Mouse (Mus musculus) forebrain, embryonic 11.5 days (tissue): ENCODE measurements around the gene Gm20441. TPM values are rescaled to one million over a fixed set of nuclear protein-coding genes. Genes with fewer than 3 reads are reported as not detected.
A peak's percentile ranks its signal among the peaks of the same experiment; 100 is the strongest.

Experiments used
- ATAC-seq: fragments of 200-750 bp; cut with Nextera tagmentation; replicated peaks from 2 replicates; pipeline ENCODE4 v1.8.0; 2017; ENCODE audit warnings: moderate TSS enrichment; ENCODE audit not compliant: low FRiP score
- DNase-seq: peaks from one replicate; pipeline ENCODE4 v3.0.0-alpha.2; 2017; ENCODE audit warnings: low spot score
- H3K27ac ChIP-seq: fragments of 300-500 bp; sonication (generic); 2 replicates; pipeline ENCODE4 v1.5.1; 2014; ENCODE audit warnings: low read depth, low read length
- H3K27me3 ChIP-seq: fragments of 300-500 bp; sonication (generic); 2 replicates; pipeline ENCODE4 v1.6.1; 2014; ENCODE audit warnings: mild to moderate bottlenecking, low read length, mixed read lengths; ENCODE audit not compliant: control insufficient read depth, insufficient read depth
- H3K36me3 ChIP-seq: fragments of 300-500 bp; sonication (generic); 2 replicates; pipeline ENCODE4 v1.6.1; 2014; ENCODE audit warnings: mild to moderate bottlenecking, low read length, moderate library complexity, mixed read lengths; ENCODE audit not compliant: control insufficient read depth, insufficient read depth
- H3K4me1 ChIP-seq: fragments of 300-500 bp; sonication (generic); replicated peaks from 2 replicates; pipeline ENCODE4 v1.6.1; 2014; ENCODE audit warnings: low read length, mixed read lengths; ENCODE audit not compliant: control insufficient read depth, insufficient read depth
- H3K4me2 ChIP-seq: fragments of 300-500 bp; sonication (generic); 2 replicates; pipeline ENCODE4 v1.6.1; 2014; ENCODE audit warnings: low read depth, mild to moderate bottlenecking, low read length, moderate library complexity, mixed read lengths; ENCODE audit not compliant: severe bottlenecking
- H3K4me3 ChIP-seq: fragments of 300-500 bp; sonication (generic); 2 replicates; pipeline ENCODE4 v1.5.1; 2014; ENCODE audit warnings: low read depth, low read length
- H3K9ac ChIP-seq: fragments of 300-500 bp; sonication (generic); 2 replicates; pipeline ENCODE4 v1.6.1; 2014; ENCODE audit warnings: low read length
- H3K9me3 ChIP-seq: fragments of 300-500 bp; sonication (generic); 2 replicates; pipeline ENCODE4 v1.6.1; 2016; ENCODE audit warnings: low read length, mixed read lengths; ENCODE audit not compliant: control insufficient read depth
- WGBS: fragments of 180-500 bp; shearing (Covaris S2); extraction: QIAGEN DNeasy Blood & Tissue Kit; methylation state at CpG from one replicate; pipeline ENCODE4 v1.1.7; 2014; 5-methylcytosine and 5-hydroxymethylcytosine counted together
- polyA plus RNA-seq: library from polyadenylated mRNA; unstranded; fragments of >200 nt; fragmentation: Nextera tagmentation; extraction: Ambion mirVana; gene quantifications from 2 replicates; pipeline ENCODE4 v1.2.1, GENCODE M21; 2014

Gene Gm20441
- polyA plus RNA-seq, 1 experiment from 2014 or later: not detected

GRCm38 (mm10) chr10:75819882-75820281 lies 39.1 kb upstream of the Gm20441 start:
- ATAC-seq (no peak), DNase-seq (no peak)
- WGBS: 85% methylated on average over 5 of the region's 5 CpGs
- no peaks in the 10 kb centered on the region for H3K4me1 ChIP-seq
- no peaks in the 10 kb centered on the region for H3K27me3 ChIP-seq
- H3K27ac ChIP-seq: no peak overlapping the region
- no peak overlapping the region for H3K9ac ChIP-seq
- no peak overlapping the region for H3K4me2 ChIP-seq
- H3K36me3 ChIP-seq: no peaks in the 10 kb centered on the region
- no peak overlapping the region for H3K4me3 ChIP-seq
- H3K9me3 ChIP-seq: no peaks in the 10 kb centered on the region

GRCm38 (mm10) chr10:75818641-75819040 lies 37.9 kb upstream of the Gm20441 start:
- H3K9me3 ChIP-seq: no peaks in the 10 kb centered on the region
- H3K4me2 ChIP-seq: no peak overlapping the region
- no peak overlapping the region for H3K27ac ChIP-seq
- ATAC-seq (no peak), DNase-seq (no peak)
- no peaks in the 10 kb centered on the region for H3K27me3 ChIP-seq
- WGBS: 64% methylated on average over 10 of the region's 10 CpGs
- H3K4me1 ChIP-seq: no peaks in the 10 kb centered on the region
- no peak overlapping the region for H3K9ac ChIP-seq
- no peak overlapping the region for H3K4me3 ChIP-seq
- H3K36me3 ChIP-seq: no peaks in the 10 kb centered on the region

DNA sequence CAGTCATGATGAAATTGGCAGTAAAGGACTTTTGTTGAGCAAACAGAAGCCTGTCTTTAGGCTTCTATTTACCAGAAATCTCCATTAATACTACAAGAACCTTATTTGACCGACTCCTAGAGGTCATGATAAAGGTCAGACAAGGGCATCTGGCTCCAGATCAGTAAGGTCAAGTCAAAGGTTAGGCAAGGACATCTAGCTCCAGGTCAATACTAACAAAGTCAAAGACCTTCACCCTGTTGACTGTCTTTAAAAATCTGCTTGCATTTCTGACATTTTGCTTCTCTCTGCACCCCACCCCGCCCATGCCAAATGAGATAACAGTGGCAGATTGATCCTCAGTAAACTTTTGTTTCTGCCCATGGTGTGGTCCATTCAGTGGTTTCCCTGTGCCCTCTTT lies 23.5 kb upstream of the Gm20441 start:
- 76% methylated on average over 2 of the region's 2 CpGs for WGBS
- Histone ChIP-seq H3K4me2 (no peak overlapping the region), H3K4me1 (no peaks in the 10 kb centered on the region), H3K9me3 (no peaks in the 10 kb centered on the region), H3K36me3 (no peaks in the 10 kb centered on the region), H3K27me3 (no peaks in the 10 kb centered on the region), H3K27ac (no peak overlapping the region), H3K4me3 (no peak overlapping the region), H3K9ac (no peak overlapping the region)
- no peak for DNase-seq
- ATAC-seq: no peak

DNA sequence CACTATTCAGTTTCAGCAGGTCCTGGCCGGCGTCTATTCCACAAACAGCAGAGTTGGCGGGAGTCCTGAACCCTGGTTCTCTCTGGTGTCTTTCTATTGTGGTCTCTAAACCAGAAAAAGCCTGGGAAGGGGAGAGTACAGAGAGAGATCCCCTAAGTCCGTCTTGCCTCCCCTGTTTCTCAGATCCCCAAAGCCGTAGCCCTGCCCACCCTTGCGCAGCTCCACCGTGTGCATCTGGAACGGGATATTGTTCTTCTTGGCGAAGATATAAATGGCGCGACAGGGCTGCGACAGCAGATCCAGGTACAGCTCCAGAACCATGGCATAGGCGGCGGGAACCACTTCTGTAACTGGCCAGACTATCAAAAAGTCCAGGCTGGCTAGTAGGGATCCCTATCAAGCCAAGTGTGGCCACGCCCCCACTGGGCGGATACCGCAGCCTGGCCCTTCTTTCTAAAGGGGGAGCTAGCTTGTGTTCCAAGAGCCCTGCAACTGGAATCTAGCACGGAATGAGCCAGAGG lies 17.5 kb upstream of the Gm20441 start, which contains the start of gene Gstt1:
TSS of gene Gstt1 (minus strand) at position 409 of the 521 bp plus-strand sequence.
- no peak within 1 kb of the TSS for H3K27ac ChIP-seq
- H3K4me3 ChIP-seq: peak within 1 kb of the TSS; percentile 43
- H3K36me3 ChIP-seq: no peaks in the 10 kb centered on the region
- H3K9ac ChIP-seq: peak within 1 kb of the TSS; percentile 30
- ATAC-seq (no peak; the same call in 1 of the 2 replicates), DNase-seq (peak; percentile 78)
- H3K4me1 ChIP-seq: no peaks in the 10 kb centered on the region; the same call in 1 of the 2 replicates
- H3K4me2 ChIP-seq: peak within 1 kb of the TSS; percentile 80
- H3K27me3 ChIP-seq: no peaks in the 10 kb centered on the region
- no peaks in the 10 kb centered on the region for H3K9me3 ChIP-seq
- 3% methylated on average over 18 of the region's 18 CpGs for WGBS

GRCm38 (mm10) chr10:75797619-75798175 lies 16.9 kb upstream of the Gm20441 start:
- DNase-seq (peak; percentile 55), ATAC-seq (peak; percentile 56; the same call in 1 of the 2 replicates)
- no peaks in the 10 kb centered on the region for H3K36me3 ChIP-seq
- H3K27me3 ChIP-seq: no peaks in the 10 kb centered on the region
- H3K4me2 ChIP-seq: peak overlapping the region; percentile 80
- WGBS: 2% methylated on average over 12 of the region's 12 CpGs
- no peaks in the 10 kb centered on the region for H3K9me3 ChIP-seq
- H3K4me1 ChIP-seq: no peaks in the 10 kb centered on the region; the same call in 1 of the 2 replicates
- H3K9ac ChIP-seq: peak overlapping the region; percentile 30
- H3K4me3 ChIP-seq: peak overlapping the region; percentile 43
- no peak overlapping the region for H3K27ac ChIP-seq

DNA sequence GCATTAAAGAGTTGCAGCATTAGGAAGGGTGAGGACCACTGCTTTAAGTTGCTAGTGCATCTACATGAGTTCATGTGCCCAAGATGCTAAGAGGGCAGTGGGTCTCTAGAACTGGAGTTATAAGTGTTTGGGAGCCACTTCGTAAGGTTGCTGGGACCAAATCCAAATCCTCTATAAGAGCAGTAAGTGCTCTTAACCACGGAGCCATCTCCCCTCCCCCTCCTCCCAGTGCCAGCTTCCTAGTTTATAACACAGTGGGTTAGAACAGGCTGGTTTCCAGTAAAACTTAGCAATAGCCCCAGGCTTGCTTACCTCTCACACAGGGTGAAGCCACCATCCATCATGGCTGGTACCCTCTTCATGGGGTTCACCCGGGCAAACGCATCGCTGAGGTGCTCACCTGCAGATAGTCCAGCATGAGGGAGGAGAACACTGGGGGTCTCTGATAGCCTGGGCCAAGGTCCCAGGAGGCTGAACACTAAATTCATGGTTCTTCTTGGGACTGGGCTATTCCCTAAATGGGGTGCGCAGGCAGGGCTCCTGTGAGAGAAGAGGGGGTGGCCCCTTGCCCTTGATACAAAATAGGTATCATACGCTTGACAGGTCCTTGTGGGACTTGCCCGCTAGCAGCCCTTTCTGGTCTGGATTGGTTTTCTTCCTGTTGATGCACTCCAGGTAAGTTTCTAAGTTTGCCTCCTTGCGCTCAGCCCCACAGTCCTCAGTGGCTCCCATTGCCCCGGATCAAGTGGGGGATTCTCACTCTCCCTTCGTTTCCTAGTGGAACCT lies 16.2 kb upstream of the Gm20441 start:
- Histone ChIP-seq H3K4me1 (no peaks in the 10 kb centered on the region; the same call in 1 of the 2 replicates), H3K27me3 (no peaks in the 10 kb centered on the region), H3K27ac (no peak overlapping the region), H3K4me2 (peak overlapping the region; percentile 80), H3K4me3 (peak overlapping the region; percentile 43; the same call in 1 of the 2 replicates), H3K36me3 (no peaks in the 10 kb centered on the region), H3K9me3 (no peaks in the 10 kb centered on the region), H3K9ac (no peak overlapping the region)
- WGBS: 42% methylated on average over 11 of the region's 11 CpGs
- ATAC-seq (no peak), DNase-seq (no peak)

DNA sequence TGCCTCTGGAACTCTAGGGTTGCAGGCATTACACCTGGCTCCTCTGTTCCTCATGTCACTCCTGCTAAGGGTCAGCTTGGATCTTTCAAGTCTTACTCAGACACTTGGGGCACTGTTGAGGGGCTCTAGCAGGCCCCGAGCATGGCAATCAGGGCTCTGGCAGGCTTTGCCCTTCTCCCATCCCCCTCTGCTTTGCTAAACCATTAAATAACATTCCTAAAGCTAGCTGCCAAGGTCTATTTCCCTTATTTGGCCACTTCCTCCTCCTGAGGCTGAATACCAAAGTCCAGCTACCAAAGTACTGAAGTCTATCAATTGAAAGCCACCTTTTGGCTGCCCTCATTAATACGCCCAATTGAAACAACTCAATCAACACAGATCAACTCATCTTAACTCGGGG lies 14.1 kb upstream of the Gm20441 start:
- Histone ChIP-seq H3K9ac (no peak overlapping the region), H3K27ac (no peak overlapping the region), H3K27me3 (no peaks in the 10 kb centered on the region), H3K4me1 (no peaks in the 10 kb centered on the region; the same call in 1 of the 2 replicates), H3K36me3 (no peaks in the 10 kb centered on the region), H3K4me3 (no peak overlapping the region), H3K4me2 (no peak overlapping the region), H3K9me3 (no peaks in the 10 kb centered on the region)
- ATAC-seq: no peak
- 29% methylated on average over 3 of the region's 3 CpGs for WGBS
- no peak for DNase-seq

DNA sequence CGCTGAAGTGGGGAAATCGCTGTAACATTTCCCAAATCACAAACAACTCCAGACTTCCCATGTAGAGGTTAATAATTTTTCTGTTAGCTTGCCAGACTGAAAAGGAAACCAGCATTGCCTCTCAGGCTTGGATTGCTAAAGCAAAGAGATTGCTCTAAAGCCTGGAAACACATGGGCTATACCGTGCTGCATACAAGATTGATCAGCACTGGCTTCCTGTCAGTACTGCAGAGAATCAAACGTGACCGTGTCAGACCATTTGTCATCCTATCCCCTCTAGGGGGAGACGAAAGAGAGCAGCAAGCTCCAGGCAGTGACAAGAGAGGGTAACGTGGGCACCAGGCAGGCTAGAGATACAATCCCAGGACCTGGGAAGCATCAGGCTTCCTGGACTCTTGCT lies 10.0 kb upstream of the Gm20441 start:
- H3K9ac ChIP-seq: no peak overlapping the region
- no peaks in the 10 kb centered on the region for H3K4me1 ChIP-seq
- H3K27ac ChIP-seq: no peak overlapping the region
- H3K4me3 ChIP-seq: no peak overlapping the region
- no peak for ATAC-seq
- H3K27me3 ChIP-seq: no peaks in the 10 kb centered on the region
- DNase-seq: no peak
- no peaks in the 10 kb centered on the region for H3K36me3 ChIP-seq
- no peaks in the 10 kb centered on the region for H3K9me3 ChIP-seq
- WGBS: 28% methylated on average over 7 of the region's 7 CpGs
- H3K4me2 ChIP-seq: no peak overlapping the region
